Mouse (Mus musculus): ENCODE measurements around the gene Tmem199. TPM values are rescaled to one million over a fixed set of nuclear protein-coding genes. Genes with fewer than 3 reads are reported as not detected.

Tmem199 gene
- total RNA-seq, 2 experiments from 2014 or later: 27.3 to 36.0 TPM

DNA sequence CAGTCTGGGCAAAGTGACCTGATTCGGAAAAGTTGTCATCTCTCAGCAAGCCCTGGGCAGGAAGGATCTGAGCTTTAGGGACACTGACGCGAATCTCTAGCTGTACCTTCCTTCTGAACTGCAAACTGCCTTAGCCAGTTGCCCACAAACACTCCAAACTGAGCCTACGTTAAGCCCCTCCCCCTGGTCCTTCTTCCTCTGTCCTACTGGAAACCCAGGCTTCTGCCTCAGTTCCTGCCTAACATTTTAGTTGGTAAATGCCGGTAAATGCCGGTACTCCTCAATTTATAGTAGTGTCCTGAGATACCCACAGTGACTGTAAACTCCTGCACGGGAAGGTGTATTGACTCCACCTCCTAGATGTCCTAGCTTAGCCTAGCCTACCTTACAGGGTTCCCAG, 28.3 kb downstream of the Tmem199 start:
- no peak for DNase-seq

DNA sequence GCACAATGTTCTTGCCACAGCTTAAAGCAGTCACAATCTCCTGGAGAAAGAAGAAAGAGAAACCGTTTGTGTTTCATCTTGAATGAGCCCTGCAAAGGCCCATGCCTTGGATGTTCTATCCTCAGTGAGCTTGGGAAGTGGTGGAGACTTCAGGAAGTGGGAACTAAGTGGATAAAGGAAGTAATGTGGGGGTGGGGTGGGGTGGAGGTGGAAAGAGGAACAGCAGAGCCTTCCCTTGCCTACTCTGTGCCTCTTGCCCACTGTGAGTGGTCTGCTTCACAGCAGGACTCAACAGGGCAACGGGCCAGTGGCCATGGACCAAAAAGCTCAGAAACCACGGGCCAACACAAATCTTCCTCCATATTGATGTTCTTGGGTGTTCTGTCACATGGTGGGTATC, 36.7 kb downstream of the Tmem199 start:
- no peak for DNase-seq

DNA sequence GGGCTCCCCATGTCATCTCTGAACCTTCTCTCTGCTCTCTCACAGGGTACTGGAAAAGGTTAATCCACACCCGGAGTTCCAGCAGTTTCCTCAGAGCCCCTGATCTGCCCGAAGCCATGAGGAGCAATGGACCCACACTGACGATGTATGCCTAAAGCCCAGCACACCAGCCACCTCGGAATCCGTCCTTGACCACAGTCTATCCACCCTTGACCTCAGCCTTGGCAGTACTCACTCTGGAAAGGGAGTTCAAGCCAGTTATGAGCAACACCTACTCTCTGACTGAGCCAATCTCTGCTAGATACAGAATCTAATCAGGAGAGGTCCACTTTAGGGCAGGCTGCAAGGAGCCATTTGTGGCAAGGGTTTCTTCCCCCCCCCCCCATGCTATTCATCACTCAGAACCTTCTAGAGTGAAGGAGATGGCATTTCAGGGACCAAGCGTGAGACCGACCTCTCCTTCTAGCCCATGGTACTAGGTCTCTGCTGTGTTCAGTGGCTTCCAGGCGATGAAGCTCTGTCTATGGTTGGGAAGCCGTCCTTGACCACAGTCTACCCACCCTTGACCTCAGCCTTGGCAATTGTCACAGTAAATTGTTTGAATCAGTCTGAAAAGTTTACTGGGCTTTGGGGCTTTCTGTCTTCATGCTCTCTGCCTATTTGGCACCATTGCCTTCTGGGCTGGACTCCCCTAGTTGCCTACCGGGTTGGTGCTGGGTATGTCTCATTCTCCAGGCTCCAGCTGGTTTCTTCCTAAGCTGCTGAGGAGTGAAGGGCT, 40.5 kb downstream of the Tmem199 start:
- peak; percentile 48 to 63 for DNase-seq

DNA sequence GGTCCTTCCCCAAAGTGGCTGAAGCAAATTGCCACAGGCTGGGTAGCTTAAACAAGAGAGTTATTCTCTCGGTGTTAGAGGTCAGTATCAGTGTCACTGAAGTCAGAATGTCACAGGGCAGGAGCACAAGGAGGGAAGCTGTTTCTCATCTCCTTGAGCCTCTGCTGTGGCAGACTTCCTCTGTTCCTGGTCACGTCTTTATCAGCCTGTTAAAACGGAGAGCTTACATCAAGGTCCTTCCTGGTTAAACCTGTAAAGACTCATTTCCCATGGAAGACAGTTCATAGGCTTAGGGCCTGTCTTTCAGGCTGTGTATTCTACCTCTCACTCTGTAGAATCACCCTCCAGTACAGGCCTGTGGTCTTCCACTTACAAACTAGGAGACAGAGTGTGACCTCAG, 44.0 kb downstream of the Tmem199 start:
- DNase-seq: no peak

DNA sequence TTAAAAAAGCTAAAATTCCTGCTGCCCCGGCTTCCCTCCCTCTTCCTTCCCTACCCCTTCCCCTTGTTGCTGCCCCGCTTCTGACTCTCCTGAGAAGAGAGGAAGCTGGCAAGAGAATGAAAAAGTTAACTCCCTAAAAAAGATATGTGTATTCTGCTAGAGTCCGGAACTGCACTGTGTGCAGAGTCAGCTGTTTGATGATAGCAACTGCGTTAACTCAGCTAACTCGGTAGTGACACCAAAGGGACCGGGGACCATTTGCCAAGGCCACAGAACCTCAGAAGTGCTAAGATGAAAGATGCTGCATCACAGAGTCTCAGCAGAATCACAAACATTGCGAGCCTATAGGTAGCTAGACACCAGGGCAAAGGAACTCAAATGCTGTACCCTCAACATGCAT, 44.5 kb downstream of the Tmem199 start:
- no peak for DNase-seq

DNA sequence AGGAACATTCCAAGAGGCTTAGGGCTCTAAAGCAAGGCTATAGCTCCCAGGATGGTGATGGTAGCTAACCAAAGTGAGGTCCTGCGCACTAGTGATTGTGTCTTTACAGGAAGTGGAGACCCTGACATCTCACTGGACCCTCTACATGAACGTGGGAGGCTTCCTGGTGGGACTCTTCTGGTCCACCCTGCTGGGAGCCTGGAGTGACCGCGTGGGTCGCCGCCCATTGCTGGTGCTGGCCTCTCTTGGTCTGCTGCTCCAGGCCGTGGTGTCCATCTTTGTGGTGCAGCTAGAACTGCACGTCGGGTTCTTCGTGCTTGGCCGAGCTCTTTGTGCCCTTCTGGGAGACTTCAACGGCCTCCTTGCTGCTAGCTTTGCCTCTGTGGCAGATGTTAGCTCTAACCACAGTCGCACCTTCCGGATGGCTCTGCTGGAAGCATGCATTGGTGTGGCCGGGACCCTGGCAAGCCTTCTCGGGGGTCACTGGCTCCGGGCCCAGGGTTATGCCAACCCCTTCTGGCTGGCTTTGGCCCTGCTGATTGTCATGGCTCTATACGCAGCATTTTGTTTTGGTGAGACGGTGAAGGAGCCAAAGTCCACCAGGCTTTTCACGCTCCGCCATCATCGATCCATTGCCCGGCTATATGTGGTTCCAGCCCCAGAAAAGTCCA, 45.6 kb downstream of the Tmem199 start:
- no peak for DNase-seq

DNA sequence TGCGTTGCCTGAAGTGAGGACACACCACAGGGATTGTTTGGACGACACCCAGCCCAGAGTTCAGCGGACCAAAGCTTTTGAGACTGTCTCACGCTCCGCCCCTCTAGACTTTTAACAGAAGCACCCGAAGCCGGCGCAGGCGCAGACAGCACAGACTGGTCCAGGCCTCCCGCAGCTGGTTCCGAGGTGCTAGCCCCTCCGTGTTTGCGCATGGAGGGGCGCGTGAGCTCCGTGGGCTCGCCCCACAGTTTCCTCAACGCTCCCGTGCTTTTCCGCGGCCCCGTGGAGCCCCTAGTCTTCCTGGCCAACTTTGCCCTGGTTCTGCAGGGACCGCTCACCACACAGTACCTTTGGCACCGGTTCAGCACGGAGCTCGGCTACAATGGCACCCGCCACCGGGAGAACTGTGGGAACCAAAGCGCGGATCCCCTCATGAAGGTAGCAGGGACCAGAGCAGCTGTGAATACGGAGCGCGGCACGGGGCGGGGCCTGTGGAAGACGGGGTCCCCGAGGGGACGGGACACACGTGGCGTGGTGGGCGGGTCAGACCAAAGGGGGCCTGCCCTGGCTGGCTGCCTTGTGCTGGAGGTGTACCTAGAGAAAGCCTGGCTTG, 46.3 kb downstream of the Tmem199 start, which contains the start of gene Slc46a1:
Gene Slc46a1 (plus strand): TSS at position 130 of the 613 bp plus-strand sequence.
- DNase-seq: peak; percentile 93 to 96

DNA sequence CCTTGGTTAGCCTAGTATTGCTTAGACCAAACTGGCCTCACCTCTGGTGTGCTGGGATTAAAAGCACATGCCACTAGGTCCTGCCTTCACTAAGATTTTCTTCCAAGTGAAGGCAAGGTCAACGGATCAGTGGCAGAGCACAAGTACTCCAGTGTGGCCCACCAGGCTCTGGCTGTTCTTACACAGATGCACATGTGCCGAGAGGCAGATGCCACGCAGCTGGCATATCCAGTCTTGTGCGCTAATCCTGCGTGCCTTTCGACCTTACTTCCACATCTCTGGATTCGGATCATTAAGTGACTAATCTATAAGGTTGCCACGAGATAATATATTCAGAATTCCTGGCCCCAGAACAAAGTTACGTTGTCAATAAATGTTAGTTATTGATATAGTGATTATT, 46.9 kb downstream of the Tmem199 start:
- DNase-seq: no peak

DNA sequence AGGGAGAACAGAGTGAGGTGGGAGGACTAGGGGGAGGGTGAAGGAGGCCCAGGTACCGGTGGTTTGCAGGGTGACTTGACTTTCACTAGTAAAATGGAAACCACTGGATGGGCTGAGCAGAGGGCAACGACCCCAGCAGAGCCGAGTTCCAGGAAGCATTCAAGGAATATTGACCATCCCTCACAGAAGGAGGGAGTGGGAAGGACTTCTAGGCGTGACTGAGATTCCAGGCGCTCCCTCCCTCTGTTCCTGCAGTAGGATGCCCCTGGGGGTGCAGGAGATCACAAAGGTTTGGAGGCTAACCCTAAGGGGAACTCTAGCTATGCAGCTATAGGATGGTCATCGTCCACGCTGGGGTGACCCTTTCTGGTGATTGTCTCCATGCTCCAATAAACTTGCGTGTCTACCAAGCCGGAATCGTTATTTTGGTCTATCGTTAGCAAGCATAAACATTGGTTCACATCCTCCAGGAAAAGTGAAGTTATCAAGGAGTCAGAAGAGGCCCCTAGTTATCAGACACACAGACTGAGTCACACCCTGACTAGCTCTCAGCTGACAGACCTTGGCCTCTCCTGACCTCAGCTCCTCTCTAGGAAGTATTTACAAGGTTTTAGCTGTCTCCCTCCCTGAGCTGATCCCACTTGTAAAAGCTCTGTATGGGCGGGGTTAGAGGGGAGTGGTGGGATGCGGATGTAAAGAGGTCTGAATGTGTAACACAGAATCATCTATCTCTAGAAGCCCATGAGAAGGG, 48.5 kb downstream of the Tmem199 start:
- DNase-seq: peak; percentile 62 to 66

DNA sequence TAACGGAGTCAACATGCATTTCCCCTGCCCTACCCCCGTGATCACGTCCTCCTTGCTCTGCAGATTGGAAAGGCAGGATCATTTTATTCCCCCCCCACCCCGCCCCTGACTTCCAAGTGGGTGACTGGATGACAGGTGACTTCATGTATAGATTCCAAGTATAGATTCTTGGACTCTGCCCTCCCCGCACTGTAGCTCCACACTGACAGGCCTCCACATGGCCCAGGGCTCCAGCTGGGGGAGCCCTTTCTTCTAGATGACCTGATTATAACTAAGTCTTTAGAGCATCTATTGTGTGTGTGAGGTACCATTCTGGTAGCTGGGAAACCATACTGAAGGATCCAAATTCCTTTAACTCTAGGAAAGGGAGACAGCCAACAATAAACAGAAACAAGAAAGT, 49.3 kb downstream of the Tmem199 start:
- no peak for DNase-seq

DNA sequence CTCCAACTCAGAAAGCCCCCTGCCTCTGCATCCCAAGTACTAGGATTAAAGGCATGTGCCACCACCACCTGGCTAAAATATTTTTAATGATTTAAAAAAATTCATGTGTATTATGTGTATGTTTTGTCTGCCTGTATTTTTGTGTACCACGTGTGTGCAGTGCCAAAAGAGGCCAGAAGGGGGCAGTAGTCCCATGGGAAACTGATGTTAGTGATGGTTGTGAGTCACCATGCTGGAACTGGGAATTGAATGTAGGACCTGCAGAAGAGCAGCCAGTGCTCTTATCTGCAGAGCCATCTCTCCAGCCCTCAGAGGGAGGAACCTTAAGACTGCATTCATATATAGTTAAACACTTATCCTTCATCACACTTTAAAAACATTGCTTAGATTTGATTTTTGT, 50.1 kb downstream of the Tmem199 start:
- DNase-seq: no peak

DNA sequence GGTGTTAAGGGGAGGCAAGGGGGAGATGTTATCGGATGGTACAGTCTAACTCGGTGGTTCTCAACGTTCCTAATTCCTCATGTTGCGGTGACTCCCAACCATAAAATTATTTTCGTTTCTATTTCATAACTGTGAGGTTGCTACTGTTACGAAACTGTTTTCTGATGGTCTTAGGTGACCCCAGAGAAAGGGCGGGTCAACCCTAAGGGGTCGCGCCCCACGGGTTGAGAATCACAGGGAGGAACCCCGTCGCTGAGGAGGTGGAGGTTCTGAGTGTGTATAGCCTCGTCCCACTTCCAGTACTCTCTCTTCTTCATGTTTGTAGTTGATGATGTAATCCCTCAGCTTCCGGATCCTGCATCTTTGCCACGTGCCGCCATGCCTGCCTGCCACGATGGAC, 53.2 kb downstream of the Tmem199 start:
- no peak for DNase-seq

Other genes with a start within 250 kb of the Tmem199 start
- 1 to 10 TPM in 1 of 2 experiments, under 1 TPM in 1; 0.99 to 1.3 TPM for gene BC030499, start 221.3 kb downstream of the Tmem199 start, total RNA-seq (2021)
- 1 to 10 TPM; 4.1 to 4.3 TPM for gene Spag5, start 210.6 kb downstream of the Tmem199 start, total RNA-seq (2021)
- 10 to 100 TPM; 11.7 to 21.6 TPM for gene Aldoc, start 189.2 kb downstream of the Tmem199 start, total RNA-seq (2021)
- gene Pigs, start 183.8 kb downstream of the Tmem199 start, total RNA-seq (2021): 10 to 100 TPM; 54.0 to 57.7 TPM
- 10 to 100 TPM; 32.8 to 37.3 TPM for gene Unc119, start 168.7 kb downstream of the Tmem199 start, total RNA-seq (2021)
- gene Foxn1, start 125.6 kb downstream of the Tmem199 start, total RNA-seq (2021): under 1 TPM in 1 of 2 experiments, not detected in 1; 0.30 TPM
- not detected for gene Slc13a2, start 90.0 kb downstream of the Tmem199 start, total RNA-seq (2021)
- 10 to 100 TPM; 31.9 to 40.0 TPM for gene Slc46a1, start 46.5 kb downstream of the Tmem199 start, total RNA-seq (2021)
- 1 to 10 TPM; 4.5 to 5.9 TPM for gene Sarm1, start 14.4 kb downstream of the Tmem199 start, total RNA-seq (2021)
- 1 to 10 TPM; 1.6 to 3.2 TPM for gene Vtn, start 13.1 kb downstream of the Tmem199 start, total RNA-seq (2021)
- not detected for gene Sebox, start 8.7 kb downstream of the Tmem199 start, total RNA-seq (2021)
- 100 to 1,000 TPM; 149 to 156 TPM for gene Poldip2, start within 50 bp of the Tmem199 start, total RNA-seq (2021)
- gene Tnfaip1, start 24.2 kb upstream of the Tmem199 start, total RNA-seq (2021): 10 to 100 TPM; 45.0 to 45.3 TPM
- gene Ift20, start 24.2 kb upstream of the Tmem199 start, total RNA-seq (2021): 100 to 1,000 TPM in 1 of 2 experiments, 10 to 100 TPM in 1; 94.3 to 106 TPM
- gene Tmem97, start 38.6 kb upstream of the Tmem199 start, total RNA-seq (2021): 10 to 100 TPM; 37.8 to 59.8 TPM
- 10 to 100 TPM; 48.6 to 53.6 TPM for gene Nlk, start 185.2 kb upstream of the Tmem199 start, total RNA-seq (2021)
- gene Ccnq, start 239.6 kb upstream of the Tmem199 start, total RNA-seq (2021): 10 to 100 TPM; 43.4 to 69.7 TPM